Mouse (Mus musculus) lung, postnatal 14 days (tissue): ENCODE measurements at regions not wholly inside any gene's neighbourhood (a gene's known extent, or its start where the extent isn't known, plus 50 kb on each side); places are given as distances from the start of the nearest gene placed in this dataset.
"Not testable (repeated sequence)": the region's sequence is repeated elsewhere in the genome, so short reads cannot be mapped to it uniquely, and the experiment has no call there.

ENCODE experiments used
- DNase-seq: peaks from one replicate; pipeline ENCODE4 v3.0.0; 2021

DNA sequence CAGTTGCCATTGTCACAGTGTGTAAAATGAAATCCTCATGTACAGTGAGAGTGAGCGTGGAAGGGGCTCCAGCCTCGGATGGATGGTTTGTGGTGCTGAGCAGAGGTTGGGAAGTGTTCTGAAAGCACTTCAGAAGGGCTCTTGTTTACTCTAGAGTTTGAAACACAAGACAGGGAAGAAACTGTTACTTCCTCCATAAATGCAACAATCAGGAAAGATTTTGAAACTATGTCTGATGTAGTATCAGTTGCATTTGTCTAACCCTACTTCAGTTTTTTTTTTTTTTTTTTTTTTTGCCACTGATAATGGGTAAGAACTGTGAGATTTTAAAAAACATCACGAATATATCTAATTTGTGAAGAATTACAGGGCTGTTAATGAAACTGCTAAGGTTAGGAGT lies 281.5 kb downstream of the Hace1 start:
- DNase-seq = no peak

DNA sequence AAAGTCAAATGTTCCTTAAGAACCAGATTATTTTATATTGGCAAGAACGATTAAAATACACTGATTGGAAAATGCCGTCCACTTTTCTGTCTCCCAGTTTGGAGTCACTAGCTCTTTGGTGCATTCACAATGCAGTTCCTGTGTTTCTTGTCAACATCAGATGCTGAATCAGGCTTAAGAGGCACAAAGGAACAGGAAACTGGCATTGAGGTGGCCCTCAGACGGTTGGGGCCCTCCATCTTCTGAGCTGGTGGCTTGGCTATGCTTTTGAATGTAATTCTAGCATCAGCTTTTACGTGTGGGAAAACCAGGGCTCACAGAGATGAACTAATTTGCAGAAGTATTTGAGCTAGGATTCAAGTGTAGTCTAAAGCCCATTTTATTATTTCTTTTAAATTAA lies 282.3 kb downstream of the Hace1 start:
- DNase-seq = no peak

DNA sequence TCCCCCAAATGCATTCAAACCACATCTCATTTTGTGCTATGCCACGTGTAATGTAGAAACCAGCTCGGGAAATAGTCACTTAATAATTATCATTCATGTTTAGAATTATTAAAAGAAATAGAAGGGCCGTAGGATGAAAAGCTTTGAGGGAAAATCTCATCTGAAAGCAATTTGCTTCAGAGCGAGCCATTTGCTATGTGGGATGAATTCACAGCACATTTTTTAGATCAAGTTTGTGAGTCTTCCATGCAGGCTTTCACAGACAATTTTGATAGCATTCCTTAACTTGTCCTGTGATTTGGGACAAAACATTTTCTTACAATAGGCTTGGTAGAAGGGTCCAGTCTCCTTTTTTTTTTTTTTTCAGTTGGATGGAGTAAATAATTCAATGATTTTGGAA lies 283.1 kb downstream of the Hace1 start:
- DNase-seq = no peak

DNA sequence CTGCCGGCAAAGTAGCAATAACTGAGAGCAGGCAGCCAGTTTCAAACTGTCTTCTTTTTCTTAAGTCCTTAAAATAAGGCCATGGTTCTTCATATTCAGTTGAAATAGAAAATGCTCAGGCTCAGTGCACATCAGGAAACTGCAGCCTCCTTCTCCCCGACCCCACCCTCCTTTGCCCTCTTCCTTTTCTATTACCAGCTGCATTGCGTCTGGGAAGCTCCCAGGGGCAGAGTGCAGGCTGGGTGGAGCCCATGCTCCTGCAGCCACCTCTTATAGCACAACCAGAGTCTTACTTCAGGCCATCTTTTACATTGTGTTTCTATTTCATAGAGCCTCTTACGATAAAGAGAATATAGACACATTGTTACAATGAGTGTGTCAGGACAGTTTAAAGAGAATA lies 288.2 kb downstream of the Hace1 start:
- DNase-seq = no peak

DNA sequence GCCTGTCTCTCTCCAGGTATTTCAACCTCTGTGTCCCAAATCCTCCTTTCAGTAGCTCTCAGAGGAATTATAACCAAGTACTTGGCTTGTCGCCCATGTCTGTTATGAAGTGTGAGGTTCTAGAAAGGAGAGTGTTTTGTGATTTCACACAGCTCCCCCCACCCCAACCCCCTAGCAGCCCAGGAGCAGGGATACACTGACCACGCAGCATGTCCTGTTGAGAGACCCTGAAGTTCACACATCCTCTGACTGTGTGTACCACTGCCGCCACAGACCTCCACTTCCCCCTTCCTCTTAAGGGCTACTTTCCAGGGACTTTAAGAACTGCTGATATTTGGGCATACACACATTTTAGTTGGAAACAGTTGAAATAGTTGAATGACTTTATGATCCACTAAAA lies 289.2 kb downstream of the Hace1 start:
- DNase-seq = no peak

DNA sequence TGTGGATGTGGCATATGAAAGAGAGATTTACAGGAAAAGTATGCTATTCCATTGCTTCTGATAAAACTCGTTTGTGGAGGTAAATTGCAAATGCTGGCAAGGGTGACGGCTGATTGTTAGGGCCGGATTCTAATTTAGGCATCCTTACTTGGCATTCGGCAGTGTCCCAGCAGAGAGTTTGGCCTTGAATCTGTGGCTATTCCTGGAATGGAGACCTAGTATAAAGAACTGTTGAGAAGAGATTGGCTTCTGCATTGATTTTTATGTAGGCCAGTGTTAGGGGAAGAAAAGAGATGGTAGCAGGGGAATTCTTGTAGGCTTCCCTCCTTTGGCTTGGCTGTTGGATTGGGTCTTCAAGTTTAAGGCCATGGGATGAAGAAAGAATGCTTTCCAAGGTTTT lies 293.4 kb downstream of the Hace1 start:
- DNase-seq = no peak

DNA sequence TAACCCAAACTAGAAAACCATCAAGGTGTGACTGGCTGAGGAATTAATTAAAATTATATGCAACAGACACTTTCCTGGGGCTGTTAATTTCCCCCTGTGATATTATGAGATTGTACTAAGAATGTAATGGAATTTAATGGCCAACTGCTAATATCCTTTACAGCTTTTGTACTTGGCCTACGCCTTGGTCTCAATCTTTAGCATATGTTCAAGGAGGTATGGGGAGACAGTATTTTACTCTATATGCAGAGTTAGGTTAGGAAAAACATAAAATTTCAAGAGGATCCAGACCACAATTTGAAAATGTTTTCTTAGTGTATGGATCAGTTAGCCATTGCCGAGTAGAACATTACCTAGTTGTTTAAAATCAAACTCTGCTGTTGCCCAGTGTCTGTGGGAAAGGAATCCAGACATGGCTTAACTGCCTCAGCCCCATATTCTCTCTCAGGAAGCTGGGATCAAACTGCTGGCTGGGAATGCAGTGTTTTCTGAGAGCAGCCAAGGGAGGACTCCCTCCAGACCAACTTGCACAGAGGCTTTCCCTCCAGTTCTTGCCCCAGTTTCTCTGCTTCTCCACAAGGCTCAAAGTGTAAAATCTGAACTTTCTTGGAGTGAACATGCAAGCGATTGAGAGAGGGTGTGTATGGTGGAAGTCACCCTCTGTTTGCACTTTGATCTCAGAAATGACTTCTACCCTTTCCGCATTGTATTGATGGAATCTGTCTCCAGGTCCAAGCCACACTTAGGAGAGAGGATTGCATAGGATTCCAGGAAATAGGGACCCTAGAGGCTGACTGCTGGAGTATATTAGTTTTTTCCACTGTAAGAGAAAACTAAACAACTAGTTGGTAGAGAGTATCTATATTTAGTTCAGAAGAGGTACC lies 294.6 kb downstream of the Hace1 start:
- no peak for DNase-seq

DNA sequence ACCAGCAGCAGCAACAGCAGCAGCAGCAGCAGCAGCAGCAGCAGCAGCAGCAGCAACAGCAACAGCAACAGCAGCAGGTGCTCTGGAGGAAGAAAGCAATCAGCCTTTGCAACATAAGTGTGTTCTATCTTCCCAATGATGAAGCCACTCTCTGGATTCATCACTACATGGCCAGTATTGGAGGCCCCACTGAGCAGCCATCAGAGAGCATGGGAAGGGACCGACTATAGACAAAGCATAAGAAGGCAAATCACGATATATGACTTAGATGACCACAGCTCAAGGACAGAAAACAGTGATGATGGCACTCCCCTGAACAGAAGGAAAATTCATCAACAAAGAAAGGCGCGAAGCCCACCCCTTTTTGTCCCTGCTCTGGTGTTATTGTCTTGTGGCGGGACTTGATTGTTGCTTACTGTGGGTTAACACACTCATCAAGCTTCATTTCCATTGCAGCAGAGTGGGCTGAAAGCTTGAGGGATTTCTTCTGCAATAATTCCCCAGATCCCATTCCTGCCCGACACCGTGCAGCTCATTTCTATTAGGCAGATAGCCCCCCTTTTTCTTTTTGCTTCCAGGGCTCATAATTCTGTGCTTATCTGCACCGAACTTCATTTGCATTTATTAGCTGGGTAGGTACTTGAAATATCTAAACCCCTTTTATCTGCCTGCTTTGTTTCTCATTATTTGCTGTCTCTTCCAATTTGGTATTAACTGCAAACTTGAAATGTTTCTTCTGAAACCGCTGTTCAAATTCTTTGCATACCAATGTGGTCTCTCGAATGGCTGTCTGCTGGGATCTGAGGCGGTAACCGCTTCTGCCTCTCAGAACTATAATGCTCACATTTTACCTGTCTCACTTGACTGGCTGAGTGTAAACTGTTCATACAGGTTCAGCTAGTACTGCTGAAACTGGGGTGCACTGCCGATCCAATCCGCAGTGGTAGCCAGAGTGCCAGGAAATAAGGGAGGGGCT lies 296.5 kb downstream of the Hace1 start:
- DNase-seq = no peak

DNA sequence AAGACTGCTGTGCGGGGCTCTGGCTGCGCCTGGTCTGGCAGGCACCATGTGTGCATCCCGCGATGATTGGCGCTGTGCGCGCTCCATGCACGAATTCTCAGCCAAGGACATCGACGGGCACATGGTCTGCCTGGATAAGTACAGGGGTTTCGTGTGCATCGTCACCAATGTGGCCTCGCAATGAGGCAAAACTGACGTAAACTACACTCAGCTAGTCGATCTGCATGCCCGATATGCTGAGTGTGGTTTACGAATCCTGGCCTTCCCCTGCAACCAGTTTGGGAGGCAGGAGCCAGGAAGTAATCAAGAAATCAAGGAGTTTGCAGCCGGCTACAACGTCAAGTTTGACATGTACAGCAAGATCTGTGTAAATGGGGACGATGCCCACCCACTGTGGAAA lies 297.7 kb downstream of the Hace1 start:
- not testable (repeated sequence) for DNase-seq

DNA sequence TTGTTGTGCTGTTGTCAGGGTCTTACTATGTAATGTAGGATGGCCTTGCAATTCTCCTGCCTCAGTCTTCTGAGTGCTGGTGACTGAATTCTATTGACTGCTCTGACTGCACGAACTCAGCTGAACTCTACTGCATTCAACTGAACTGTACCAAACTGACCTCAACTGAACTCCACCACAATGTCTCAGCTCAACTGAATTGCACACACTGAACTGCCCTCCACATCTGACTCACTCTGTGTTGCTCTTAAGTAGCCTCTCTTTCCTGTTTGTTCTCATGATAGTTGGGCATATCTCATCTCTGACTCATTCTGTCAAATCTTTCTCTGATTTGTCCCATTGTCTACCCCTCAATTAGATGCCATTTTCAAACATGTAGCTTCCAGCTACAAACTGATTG lies 306.1 kb downstream of the Hace1 start:
- DNase-seq = no peak

DNA sequence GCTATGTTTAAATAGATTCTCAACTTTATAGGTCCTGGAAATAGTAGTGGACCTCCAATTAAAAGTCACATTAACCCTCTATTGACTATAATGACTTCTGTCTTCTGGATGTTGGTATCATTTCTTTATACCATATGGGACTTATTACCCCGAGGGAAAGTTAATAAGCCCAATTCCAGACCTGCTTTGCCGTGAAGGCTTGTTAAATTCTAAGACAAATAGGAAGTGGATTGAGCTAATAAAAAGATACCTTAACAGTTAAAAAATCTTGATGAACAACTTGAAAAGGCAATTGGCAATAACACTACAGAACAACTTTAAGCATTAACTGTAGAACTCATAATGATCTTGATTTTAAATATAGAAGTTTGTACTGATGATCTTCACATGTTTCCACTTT lies 309.0 kb downstream of the Hace1 start:
- no peak for DNase-seq

DNA sequence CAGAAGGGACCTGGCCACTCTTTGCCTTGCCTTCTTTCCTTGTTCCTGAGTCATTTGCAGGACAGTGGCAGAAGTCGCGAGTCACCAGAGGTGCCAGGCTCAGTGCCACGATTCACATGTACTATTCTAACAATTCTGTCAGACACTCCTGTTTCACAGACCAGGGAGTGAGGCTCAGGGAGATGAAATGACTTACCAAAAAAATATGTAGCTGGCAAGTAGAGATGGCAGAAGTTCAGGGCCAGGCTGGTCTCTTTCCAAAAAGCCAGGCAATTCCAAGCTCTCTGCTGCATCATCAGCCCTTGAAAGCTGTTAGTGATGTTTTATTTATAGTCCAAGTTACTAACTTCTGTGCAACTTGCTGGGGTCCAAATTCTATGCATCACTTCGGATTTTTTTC lies 311.2 kb downstream of the Hace1 start:
- peak; percentile 44 for DNase-seq

DNA sequence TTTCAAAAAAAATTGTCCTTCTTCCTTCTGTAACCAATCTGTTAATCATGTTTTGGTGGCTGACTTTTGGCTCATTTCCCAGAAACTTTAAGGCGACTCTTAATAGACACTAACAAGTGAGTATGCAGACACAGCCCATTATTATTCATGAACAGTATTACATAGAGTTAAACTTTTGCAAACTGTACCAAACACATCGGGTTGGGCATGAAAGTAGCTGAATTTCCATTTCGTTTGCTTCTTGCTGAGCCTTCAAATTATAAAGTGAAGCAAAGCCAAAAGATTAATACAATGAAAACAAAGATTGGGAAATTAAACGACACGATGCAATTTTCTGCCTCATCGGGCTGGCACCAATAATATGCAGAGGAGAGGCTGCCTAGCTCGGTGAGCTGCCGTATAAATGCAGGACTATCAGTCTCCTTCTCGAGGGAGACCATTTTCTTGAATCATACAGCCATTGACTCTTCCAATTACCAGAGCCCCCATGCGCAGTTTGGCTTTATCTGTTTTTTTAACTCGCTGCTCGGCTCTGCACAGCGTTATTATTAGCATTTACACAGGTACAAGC lies 311.8 kb downstream of the Hace1 start:
- no peak for DNase-seq

DNA sequence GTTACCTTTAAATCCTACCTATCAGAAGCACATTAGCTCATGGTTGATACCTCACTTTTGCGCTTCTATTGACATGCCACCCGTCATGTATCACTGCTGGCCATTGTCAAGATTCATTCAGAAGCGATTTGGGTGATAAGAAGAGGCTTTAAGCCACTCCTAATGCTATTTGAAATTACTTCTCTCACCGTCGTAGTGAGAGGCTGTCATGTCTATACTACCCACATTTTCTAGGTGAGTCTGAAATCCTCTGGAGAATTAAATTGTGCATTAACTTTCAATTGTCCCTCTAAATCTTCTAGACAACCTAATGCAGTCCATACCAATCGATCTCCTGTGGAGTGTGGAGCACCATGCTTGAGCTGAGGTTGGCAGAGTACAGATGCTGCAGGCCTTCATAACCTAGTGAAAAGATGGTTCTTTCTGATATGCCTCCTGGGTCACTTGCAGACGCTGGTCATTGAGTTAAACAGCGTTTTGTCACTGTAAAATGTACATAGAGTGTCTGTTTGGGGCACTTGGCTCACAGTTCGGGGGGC lies 312.5 kb downstream of the Hace1 start:
- no peak for DNase-seq

DNA sequence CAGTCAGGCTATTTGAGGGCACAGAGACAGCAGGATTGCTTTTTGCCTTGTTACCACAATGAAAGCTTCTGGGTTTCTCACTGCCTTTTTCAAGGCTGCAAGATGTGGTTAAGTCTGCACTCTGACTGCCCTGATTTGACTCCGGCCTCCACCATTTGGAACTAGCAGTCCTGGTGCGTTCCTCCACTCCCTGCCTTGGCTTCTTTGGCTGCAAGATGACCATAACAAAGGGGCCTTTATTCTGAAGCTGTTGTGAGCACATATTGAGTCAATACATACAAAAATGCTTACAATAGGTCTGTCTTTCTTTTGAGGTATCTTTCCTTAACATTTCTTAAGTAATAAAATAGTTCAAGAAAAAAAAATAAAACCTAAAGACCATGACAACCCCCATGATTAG lies 314.8 kb downstream of the Hace1 start:
- DNase-seq = no peak

DNA sequence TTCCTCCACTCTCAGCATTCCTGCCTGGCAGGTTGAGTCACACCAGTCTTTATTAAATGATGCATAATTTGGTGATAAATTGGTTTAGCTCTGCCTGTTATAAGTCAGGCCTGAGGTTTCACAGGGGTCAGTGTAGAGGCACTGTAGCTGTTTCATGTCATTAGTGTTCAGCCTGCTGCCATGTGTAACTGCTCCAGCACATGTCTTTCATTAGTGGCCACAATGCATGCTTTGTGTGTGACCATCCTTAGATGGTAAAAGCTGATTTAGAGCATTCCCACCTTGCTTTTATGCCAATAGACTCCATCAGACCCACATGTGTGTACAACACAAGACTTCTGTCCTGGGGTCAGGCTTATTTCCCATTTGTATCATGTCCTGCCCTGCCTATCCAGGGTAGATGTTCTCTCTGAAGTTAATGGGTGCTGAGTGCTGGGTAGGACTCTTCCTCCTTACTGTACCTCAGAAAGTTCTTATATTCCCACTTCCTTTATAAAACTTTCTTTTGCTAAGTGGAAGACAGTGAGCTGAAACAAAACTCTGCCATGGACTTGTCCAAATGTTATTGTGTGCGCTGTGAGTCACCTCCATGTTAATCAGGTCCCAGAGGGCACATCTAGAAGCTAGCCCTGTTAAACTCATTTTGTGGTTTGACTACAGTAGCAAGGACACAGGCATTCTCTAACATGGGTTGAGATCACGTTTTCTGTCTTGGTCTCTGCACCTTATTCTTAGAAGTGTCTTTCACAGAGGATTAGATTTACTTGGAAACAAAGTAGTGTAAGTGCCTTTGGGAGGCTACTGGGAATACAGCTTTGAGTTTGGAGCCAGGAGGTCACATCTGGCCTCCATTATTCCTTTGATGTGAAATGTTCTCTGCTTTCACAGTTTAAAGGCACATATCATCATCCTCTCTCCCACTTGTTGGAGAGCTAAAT lies 316.5 kb downstream of the Hace1 start:
- DNase-seq = no peak

DNA sequence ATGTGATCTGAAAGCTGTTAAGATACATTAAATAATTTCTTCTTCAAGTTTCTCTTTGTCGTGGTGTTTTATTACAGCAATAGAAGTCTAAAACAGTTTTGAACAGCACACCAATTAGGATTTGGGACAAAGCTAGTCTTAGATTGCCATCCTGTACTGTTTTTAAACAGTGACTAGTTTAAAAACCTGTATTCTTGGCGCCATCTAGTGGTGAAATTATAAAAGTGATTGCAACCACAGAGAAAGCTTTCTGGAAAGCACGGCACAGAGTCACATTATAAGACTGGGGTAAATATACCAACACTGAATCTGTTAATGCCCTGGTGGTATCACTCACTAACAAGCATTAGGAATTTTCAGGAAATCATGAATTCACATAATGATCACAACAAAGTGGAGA lies 339.3 kb downstream of the Hace1 start:
- no peak for DNase-seq

DNA sequence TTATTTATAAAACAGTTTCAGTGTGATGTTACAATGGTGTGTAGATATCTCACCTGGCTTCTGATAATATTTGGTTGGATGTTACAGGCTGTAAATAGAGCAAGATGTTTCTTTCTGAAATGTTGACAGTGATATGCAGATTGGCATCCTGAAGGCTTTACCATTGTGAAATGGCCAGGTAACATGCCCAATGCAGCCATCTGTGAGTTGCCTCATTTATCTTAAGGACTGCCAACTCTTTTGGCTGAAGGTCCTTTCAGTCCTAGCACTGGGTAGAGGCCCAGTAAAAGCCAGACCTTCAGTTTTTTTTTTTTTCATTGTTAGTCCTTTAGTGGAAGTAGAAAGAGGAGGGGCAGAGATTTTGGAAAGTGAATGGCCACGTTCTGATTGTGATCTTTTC lies 348.1 kb downstream of the Hace1 start:
- no peak for DNase-seq

DNA sequence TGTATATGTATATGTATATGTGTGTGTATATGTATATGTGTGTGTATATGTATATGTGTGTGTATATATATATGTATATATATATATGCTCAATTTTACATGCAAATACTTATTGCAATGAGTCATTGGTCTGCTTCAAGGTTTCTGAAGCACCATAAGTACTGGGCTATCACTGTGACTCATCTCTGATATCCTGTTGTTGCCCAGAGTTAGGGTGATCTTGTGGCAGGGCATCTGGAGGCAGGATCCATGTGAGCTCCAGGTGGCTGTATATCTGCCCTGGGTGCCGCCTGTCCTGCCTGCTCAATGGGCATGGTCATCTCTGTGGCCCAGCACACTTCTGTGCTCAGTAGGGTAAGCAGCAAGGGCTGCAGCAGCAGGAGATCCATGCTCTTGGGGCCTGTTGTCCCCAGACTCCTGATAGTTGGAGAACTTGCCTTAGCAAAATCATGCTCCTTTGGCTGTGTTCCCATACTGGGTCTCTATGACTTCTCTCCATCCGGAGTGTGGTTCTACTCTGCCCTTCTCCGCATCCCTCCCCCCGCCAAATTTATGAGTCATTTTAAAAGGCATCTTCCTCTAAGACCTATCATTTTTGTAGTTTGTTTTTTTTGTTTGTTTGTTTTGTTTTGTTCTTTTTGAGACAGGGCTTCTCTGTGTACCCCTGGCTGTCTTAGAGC lies 356.1 kb downstream of the Hace1 start:
- no peak for DNase-seq

DNA sequence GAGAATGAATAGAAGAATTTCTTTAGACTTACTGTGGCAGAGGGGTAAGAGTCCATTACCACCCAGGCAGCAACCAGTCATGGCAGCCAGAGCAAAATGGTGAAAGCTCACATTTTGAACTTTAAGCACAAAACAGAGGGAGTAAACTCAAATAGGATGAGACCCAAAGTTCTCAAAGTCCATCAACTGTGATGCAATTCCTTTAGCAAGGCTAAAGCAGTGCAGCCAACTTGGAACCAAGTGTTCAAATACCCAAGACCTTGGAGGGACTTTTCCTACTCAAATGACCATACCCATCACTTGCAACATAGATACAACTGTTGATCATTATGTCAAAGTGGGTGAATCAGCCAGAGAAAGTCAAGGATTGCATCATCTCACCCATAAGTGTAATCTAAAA lies 380.1 kb downstream of the Hace1 start:
- no peak for DNase-seq

DNA sequence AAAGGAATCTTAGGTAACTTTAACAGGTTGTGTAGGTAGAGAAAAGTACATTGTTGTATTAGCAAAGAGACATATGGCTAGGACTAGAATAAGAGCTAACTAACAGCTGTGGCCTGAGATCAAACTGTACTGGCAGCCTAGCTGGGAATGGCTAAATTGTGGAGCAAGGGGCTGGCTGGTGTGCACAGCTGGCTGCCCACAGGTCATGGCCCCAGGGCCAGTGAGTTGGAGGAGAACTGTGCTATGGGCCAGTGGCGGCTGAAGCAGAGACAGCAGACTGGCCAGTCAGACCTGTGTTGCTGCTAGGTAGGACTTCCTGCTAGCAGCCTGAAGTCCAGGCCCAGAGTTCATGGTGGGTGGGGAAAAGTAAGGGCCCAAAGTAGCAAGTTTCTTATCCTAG lies 394.6 kb downstream of the Hace1 start:
- no peak for DNase-seq
